Mouse (Mus musculus) olfactory bulb, adult 2 months (tissue): ENCODE data around the gene Foxs1.

Experiments used
- CTCF ChIP-seq: fragments of 200-500 bp; IDR thresholded peaks from 2 replicates; pipeline ENCODE4 v1.5.1; 2012; ENCODE audit warnings: low read depth, mild to moderate bottlenecking, low read length, moderate library complexity; ENCODE audit not compliant: insufficient read depth
- POLR2A ChIP-seq: fragments of 200-500 bp; IDR thresholded peaks from 2 replicates; pipeline ENCODE4 v1.6.1; 2012; ENCODE audit warnings: mild to moderate bottlenecking, low read depth, low read length, moderate library complexity; ENCODE audit not compliant: insufficient read depth

GRCm38 (mm10) chr2:152922376-152922775 lies 10.6 kb downstream of the Foxs1 start:
- TF ChIP-seq CTCF, result no peak
- no peak for TF ChIP-seq POLR2A
